Mouse (Mus musculus): ENCODE data around the gene Gm45140.
A peak's percentile ranks its signal among the peaks of the same experiment; 100 is the strongest.

GRCm38 (mm10) chr6:87850900-87851614 lies 15.5 kb upstream of the Gm45140 start, which contains the start of gene Cnbp:
- no peak for TF ChIP-seq CTCF (IDR thresholded peaks at IDR 0.05; ENCODE audit: insufficient read depth, low read depth, low read length)
- peak; percentile 96 for TF ChIP-seq POLR2A (IDR thresholded peaks at IDR 0.05; ENCODE audit: insufficient read depth, low read depth, low read length)

All from olfactory bulb, adult 2 months (tissue).